Mouse (Mus musculus): ENCODE results near the gene Hpd. TPM values are rescaled to one million over a fixed set of nuclear protein-coding genes. Genes with fewer than 3 reads are reported as not detected.

Gene Hpd
- polyA plus RNA-seq, 1 experiment from 2014 or later, result not detected

GRCm38 (mm10) chr5:123125105-123125504, 57.4 kb downstream of the Hpd start:
- no peaks in the 10 kb centered on the region for H3K36me3 ChIP-seq (ENCODE audit: control insufficient read depth, insufficient read depth, low read length)
- no peaks in the 10 kb centered on the region for H3K9me3 ChIP-seq (replicated peaks; ENCODE audit: control insufficient read depth, low read length)
- no peaks in the 10 kb centered on the region for H3K27me3 ChIP-seq (ENCODE audit: control insufficient read depth, insufficient read depth, low read length)
- H3K4me2 ChIP-seq, result no peak overlapping the region
- WGBS (ENCODE audit: insufficient replicate concordance), result 82% methylated on average over 6 of the region's 6 CpGs
- H3K4me3 ChIP-seq (ENCODE audit: low read depth, low read length), result no peak overlapping the region
- H3K27ac ChIP-seq (ENCODE audit: low read depth, low read length), result no peak overlapping the region
- ATAC-seq (replicated peaks; ENCODE audit: insufficient number of reproducible peaks, low FRiP score, low TSS enrichment), result no peak
- peaks cover 7% of the 10 kb centered on the region; the same call in 1 of the 2 replicates for H3K4me1 ChIP-seq (ENCODE audit: control insufficient read depth, insufficient read depth, low read length)
- no peak overlapping the region for H3K9ac ChIP-seq (ENCODE audit: low read depth, low read length)

GRCm38 (mm10) chr5:123122181-123122580, 60.3 kb downstream of the Hpd start:
- ATAC-seq (replicated peaks; ENCODE audit: insufficient number of reproducible peaks, low FRiP score, low TSS enrichment), result no peak
- 80% methylated on average over 4 of the region's 4 CpGs for WGBS (ENCODE audit: insufficient replicate concordance)
- no peaks in the 10 kb centered on the region for H3K9me3 ChIP-seq (replicated peaks; ENCODE audit: control insufficient read depth, low read length)

More at GRCm38 (mm10) chr5:123122181-123122580, 60.3 kb downstream of the Hpd start:
- no peaks in the 10 kb centered on the region for H3K27me3 ChIP-seq (ENCODE audit: control insufficient read depth, insufficient read depth, low read length)
- H3K27ac ChIP-seq (ENCODE audit: low read depth, low read length), result no peak overlapping the region
- no peak overlapping the region for H3K4me2 ChIP-seq
- peaks cover 4% of the 10 kb centered on the region; the same call in 1 of the 2 replicates for H3K4me1 ChIP-seq (ENCODE audit: control insufficient read depth, insufficient read depth, low read length)
- H3K4me3 ChIP-seq (ENCODE audit: low read depth, low read length), result no peak overlapping the region
- no peak overlapping the region for H3K9ac ChIP-seq (ENCODE audit: low read depth, low read length)
- no peaks in the 10 kb centered on the region for H3K36me3 ChIP-seq (ENCODE audit: control insufficient read depth, insufficient read depth, low read length)

Other genes starting within 250 kb of the Hpd start
- 26.5 and 28.8 TPM in 2 replicates for gene Kdm2b, start 192.9 kb downstream of the Hpd start, polyA plus RNA-seq (2014; fragmentation: Nextera tagmentation; extraction: Ambion mirVana)
- 12.5 and 15.1 TPM in 2 replicates for gene Orai1, start 167.7 kb downstream of the Hpd start, polyA plus RNA-seq (2014; fragmentation: Nextera tagmentation; extraction: Ambion mirVana)
- gene Morn3, start 135.7 kb downstream of the Hpd start, polyA plus RNA-seq (2014; fragmentation: Nextera tagmentation; extraction: Ambion mirVana), result 0.69 TPM in 1 of 2 replicates, not detected in the other
- 9.6 and 11.4 TPM in 2 replicates for gene Tmem120b, start 114.3 kb downstream of the Hpd start, polyA plus RNA-seq (2014; fragmentation: Nextera tagmentation; extraction: Ambion mirVana)
- 1.4 and 1.7 TPM in 2 replicates for gene Rhof, start 50.0 kb downstream of the Hpd start, polyA plus RNA-seq (2014; fragmentation: Nextera tagmentation; extraction: Ambion mirVana)
- gene Setd1b, start 40.5 kb downstream of the Hpd start, polyA plus RNA-seq (2014; fragmentation: Nextera tagmentation; extraction: Ambion mirVana), result 6.4 and 8.0 TPM in 2 replicates
- gene Psmd9, start 13.3 kb downstream of the Hpd start, polyA plus RNA-seq (2014; fragmentation: Nextera tagmentation; extraction: Ambion mirVana), result 59.5 and 66.7 TPM in 2 replicates
- gene Wdr66, start 69.4 kb upstream of the Hpd start, polyA plus RNA-seq (2014; fragmentation: Nextera tagmentation; extraction: Ambion mirVana), result 0.32 and 0.64 TPM in 2 replicates
- gene Bcl7a, start 161.1 kb upstream of the Hpd start, polyA plus RNA-seq (2014; fragmentation: Nextera tagmentation; extraction: Ambion mirVana), result 15.2 and 16.2 TPM in 2 replicates
- 12.0 and 15.2 TPM in 2 replicates for gene Mlxip, start 212.1 kb upstream of the Hpd start, polyA plus RNA-seq (2014; fragmentation: Nextera tagmentation; extraction: Ambion mirVana)